Mouse (Mus musculus) embryonic facial prominence, embryonic 14.5 days (tissue): ENCODE data around the gene Vax1. TPM values are rescaled to one million over a fixed set of nuclear protein-coding genes. Genes with fewer than 3 reads are reported as not detected.
A peak's percentile ranks its signal among the peaks of the same experiment; 100 is the strongest.

Source experiments
- ATAC-seq: fragments of 200-750 bp; cut with Nextera tagmentation; 2 replicates; pipeline ENCODE4 v1.8.0; 2017; ENCODE audit warnings: low read depth, moderate number of reproducible peaks, moderate TSS enrichment
- DNase-seq: peaks from one replicate; pipeline ENCODE4 v3.0.0-alpha.2; 2015; ENCODE audit warnings: low spot score
- H3K27ac ChIP-seq: fragments of 300-500 bp; sonication (generic); replicated peaks from 2 replicates; pipeline ENCODE4 v1.5.1; 2014; ENCODE audit warnings: low read depth, mild to moderate bottlenecking, low read length, moderate library complexity
- H3K27me3 ChIP-seq: fragments of 300-500 bp; sonication (generic); replicated peaks from 2 replicates; pipeline ENCODE4 v1.6.1; 2014; ENCODE audit warnings: low read length; ENCODE audit not compliant: control insufficient read depth, insufficient read depth
- H3K36me3 ChIP-seq: fragments of 300-500 bp; sonication (generic); 2 replicates; pipeline ENCODE4 v1.6.1; 2014; ENCODE audit warnings: low read length, mixed read lengths; ENCODE audit not compliant: control insufficient read depth, insufficient read depth
- H3K4me1 ChIP-seq: fragments of 300-500 bp; sonication (generic); 2 replicates; pipeline ENCODE4 v1.6.1; 2014; ENCODE audit warnings: antibody characterized with exemption, low read length; ENCODE audit not compliant: control insufficient read depth, insufficient read depth
- H3K4me2 ChIP-seq: fragments of 300-500 bp; sonication (generic); 2 replicates; pipeline ENCODE4 v1.6.1; 2014; ENCODE audit warnings: low read depth, mild to moderate bottlenecking, low read length, moderate library complexity, mixed read lengths
- H3K4me3 ChIP-seq: fragments of 300-500 bp; sonication (generic); 2 replicates; pipeline ENCODE4 v1.5.1; 2014; ENCODE audit warnings: low read depth, mild to moderate bottlenecking, low read length
- H3K9ac ChIP-seq: fragments of 300-500 bp; sonication (generic); 2 replicates; pipeline ENCODE4 v1.6.1; 2014; ENCODE audit warnings: low read depth, mild to moderate bottlenecking, low read length, moderate library complexity, mixed read lengths
- H3K9me3 ChIP-seq: fragments of 300-500 bp; sonication (generic); 2 replicates; pipeline ENCODE4 v1.6.1; 2016; ENCODE audit warnings: low read length; ENCODE audit not compliant: control insufficient read depth
- WGBS: fragments of 180-500 bp; shearing (Covaris S2); extraction: QIAGEN DNeasy Blood & Tissue Kit; methylation state at CpG from one replicate; pipeline ENCODE4 v1.1.7; 2014; 5-methylcytosine and 5-hydroxymethylcytosine counted together
- polyA plus RNA-seq: library from polyadenylated mRNA; unstranded; fragments of >200 nt; fragmentation: Nextera tagmentation; extraction: Ambion mirVana; gene quantifications from 2 replicates; pipeline ENCODE4 v1.2.1, GENCODE M21; 2014

Vax1 gene
- polyA plus RNA-seq, 1 experiment from 2014 or later: not detected

- Histone ChIP-seq H3K36me3 (no peaks in the 10 kb centered on the region), H3K4me1 (no peaks in the 10 kb centered on the region), H3K4me3 (no peak overlapping the region), H3K27me3 (peaks cover 93% of the 10 kb centered on the region), H3K27ac (no peak overlapping the region), H3K9me3 (no peaks in the 10 kb centered on the region), H3K9ac (no peak overlapping the region), H3K4me2 (no peak overlapping the region)
- WGBS: 6% methylated on average over 3 of the region's 3 CpGs
- no peak for DNase-seq
- no peak for ATAC-seq
These were observed 2.9 kb upstream of the Vax1 start for GRCm38 (mm10) chr19:59172781-59173180.

GRCm38 (mm10) chr19:59171871-59172245 lies 2.0 kb upstream of the Vax1 start:
- H3K27me3 ChIP-seq: peaks cover 98% of the 10 kb centered on the region
- no peak overlapping the region for H3K4me2 ChIP-seq
- DNase-seq: no peak
- no peak overlapping the region for H3K27ac ChIP-seq
- H3K9ac ChIP-seq: no peak overlapping the region
- no peaks in the 10 kb centered on the region for H3K9me3 ChIP-seq
- WGBS: 4% methylated on average over 15 of the region's 19 CpGs
- ATAC-seq: no peak
- no peaks in the 10 kb centered on the region for H3K4me1 ChIP-seq
- H3K4me3 ChIP-seq: no peak overlapping the region; the same call in 1 of the 2 replicates
- no peaks in the 10 kb centered on the region for H3K36me3 ChIP-seq

GRCm38 (mm10) chr19:59171151-59171870 lies 1.5 kb upstream of the Vax1 start:
- Histone ChIP-seq H3K4me3 (no peak overlapping the region; the same call in 1 of the 2 replicates), H3K9ac (no peak overlapping the region), H3K36me3 (no peaks in the 10 kb centered on the region), H3K4me2 (no peak overlapping the region), H3K27me3 (peaks cover 98% of the 10 kb centered on the region), H3K27ac (no peak overlapping the region), H3K4me1 (0 out of 2 replicates have a peak, but pooled peaks cover 4% of the 10 kb centered on the region), H3K9me3 (no peaks in the 10 kb centered on the region)
- ATAC-seq: no peak
- 1% methylated on average over 22 of the region's 38 CpGs for WGBS
- no peak for DNase-seq

GRCm38 (mm10) chr19:59170766-59171095 lies 875 bp upstream of the Vax1 start:
- H3K27ac ChIP-seq: no peak overlapping the region
- no peak overlapping the region for H3K4me2 ChIP-seq
- under 1% methylated on average over 6 of the region's 6 CpGs for WGBS
- DNase-seq (no peak), ATAC-seq (no peak)
- no peaks in the 10 kb centered on the region for H3K9me3 ChIP-seq
- peak overlapping the region; percentile 32 for H3K4me3 ChIP-seq
- H3K9ac ChIP-seq: no peak overlapping the region
- H3K27me3 ChIP-seq: peaks cover 98% of the 10 kb centered on the region
- H3K36me3 ChIP-seq: no peaks in the 10 kb centered on the region
- H3K4me1 ChIP-seq: peaks cover 8% of the 10 kb centered on the region; the same call in 1 of the 2 replicates

- Histone ChIP-seq H3K27me3 (peaks cover 100% of the 10 kb centered on the region), H3K9ac (peak overlapping the region; percentile 27), H3K36me3 (no peaks in the 10 kb centered on the region), H3K4me3 (peak overlapping the region; percentile 32), H3K4me2 (peak overlapping the region; percentile 48), H3K27ac (no peak overlapping the region), H3K9me3 (no peaks in the 10 kb centered on the region), H3K4me1 (peaks cover 8% of the 10 kb centered on the region; the same call in 1 of the 2 replicates)
- DNase-seq (no peak), ATAC-seq (0 out of 2 replicates have a peak, but pooled peaks have one; percentile 20)
- under 1% methylated on average over 45 of the region's 65 CpGs for WGBS
These were observed 517 bp downstream of the Vax1 start for GRCm38 (mm10) chr19:59169143-59169935.

GRCm38 (mm10) chr19:59168386-59168905 lies 1.4 kb downstream of the Vax1 start:
- H3K4me3 ChIP-seq: peak overlapping the region; percentile 32; the same call in 1 of the 2 replicates
- H3K9me3 ChIP-seq: no peaks in the 10 kb centered on the region
- no peak overlapping the region for H3K4me2 ChIP-seq
- H3K27ac ChIP-seq: no peak overlapping the region
- ATAC-seq (no peak), DNase-seq (no peak)
- 7% methylated on average over 17 of the region's 17 CpGs for WGBS
- peaks cover 8% of the 10 kb centered on the region; the same call in 1 of the 2 replicates for H3K4me1 ChIP-seq
- peaks cover 100% of the 10 kb centered on the region for H3K27me3 ChIP-seq
- no peaks in the 10 kb centered on the region for H3K36me3 ChIP-seq
- no peak overlapping the region for H3K9ac ChIP-seq

GRCm38 (mm10) chr19:59167871-59168270 lies 2.0 kb downstream of the Vax1 start:
- DNase-seq: no peak
- WGBS: 21% methylated on average over 5 of the region's 5 CpGs
- no peak overlapping the region for H3K4me3 ChIP-seq

GRCm38 (mm10) chr19:59166879-59167278 lies 3.0 kb downstream of the Vax1 start:
- peaks cover 8% of the 10 kb centered on the region; the same call in 1 of the 2 replicates for H3K4me1 ChIP-seq
- no peak for ATAC-seq
- peak overlapping the region; percentile 69 for H3K4me2 ChIP-seq
- H3K27ac ChIP-seq: no peak overlapping the region
- peak overlapping the region; percentile 41 for H3K4me3 ChIP-seq
- no peak for DNase-seq
- H3K9me3 ChIP-seq: no peaks in the 10 kb centered on the region
- no peaks in the 10 kb centered on the region for H3K36me3 ChIP-seq
- peak overlapping the region; percentile 46; the same call in 1 of the 2 replicates for H3K9ac ChIP-seq
- 2% methylated on average over 13 of the region's 13 CpGs for WGBS
- peaks cover 100% of the 10 kb centered on the region for H3K27me3 ChIP-seq

More at GRCm38 (mm10) chr19:59167871-59168270, 2.0 kb downstream of the Vax1 start:
- Histone ChIP-seq H3K27me3 (peaks cover 100% of the 10 kb centered on the region), H3K9ac (no peak overlapping the region), H3K36me3 (no peaks in the 10 kb centered on the region), H3K4me1 (peaks cover 8% of the 10 kb centered on the region; the same call in 1 of the 2 replicates), H3K4me2 (no peak overlapping the region), H3K9me3 (no peaks in the 10 kb centered on the region), H3K27ac (no peak overlapping the region)
- no peak for ATAC-seq
